Mouse (Mus musculus): ENCODE data around the gene Sf3a1.

- TF ChIP-seq POLR2A (IDR thresholded peaks at IDR 0.05; ENCODE audit: insufficient read depth, low read depth, low read length) (no peak), CTCF (IDR thresholded peaks at IDR 0.05) (no peak), EP300 (IDR thresholded peaks at IDR 0.05; ENCODE audit: insufficient read depth, low read depth, low read length) (no peak)
These were observed 63.4 kb downstream of the Sf3a1 start for GRCm38 (mm10) chr11:4223393-4224188.
